Mouse (Mus musculus) ES-Bruce4 (cell line): ENCODE results near the gene Surf4. TPM values are rescaled to one million over a fixed set of nuclear protein-coding genes. Genes with fewer than 3 reads are reported as not detected.

ENCODE experiments used
- H3K27ac ChIP-seq: 2 replicates; pipeline ENCODE4 v1.5.1; 2012; ENCODE audit warnings: low read length, inconsistent platforms; ENCODE audit not compliant: insufficient read depth
- H3K27me3 ChIP-seq: 2 replicates; pipeline ENCODE4 v1.6.1; 2012; ENCODE audit warnings: mild to moderate bottlenecking, low read length, inconsistent platforms; ENCODE audit not compliant: control insufficient read depth, poor library complexity, insufficient read depth, severe bottlenecking
- H3K36me3 ChIP-seq: 2 replicates; pipeline ENCODE4 v1.6.1; 2012; ENCODE audit warnings: inconsistent platforms, mild to moderate bottlenecking, low read length, moderate library complexity; ENCODE audit not compliant: control insufficient read depth, poor library complexity, insufficient read depth, severe bottlenecking
- H3K4me1 ChIP-seq: one replicate; pipeline ENCODE4 v1.8.1; 2011; ENCODE audit warnings: low read length; ENCODE audit not compliant: control insufficient read depth, insufficient read depth
- H3K4me3 ChIP-seq: 2 replicates; pipeline ENCODE4 v1.5.1; 2011; ENCODE audit warnings: low read depth, mild to moderate bottlenecking, low read length
- H3K9ac ChIP-seq: 2 replicates; pipeline ENCODE4 v1.6.1; 2012; ENCODE audit warnings: low read depth, mild to moderate bottlenecking, inconsistent platforms; ENCODE audit not compliant: poor library complexity, severe bottlenecking
- H3K9me3 ChIP-seq: replicated peaks from 2 replicates; pipeline ENCODE4 v1.6.1; 2012; ENCODE audit warnings: mild to moderate bottlenecking, low read length, inconsistent platforms; ENCODE audit not compliant: control insufficient read depth, poor library complexity, insufficient read depth, severe bottlenecking
- CTCF ChIP-seq: IDR thresholded peaks from one replicate; pipeline ENCODE4 v1.8.1; 2011; ENCODE audit warnings: low read depth, low read length
- EP300 ChIP-seq: IDR thresholded peaks from 2 replicates; pipeline ENCODE4 v1.6.1; 2011; ENCODE audit warnings: low read depth, low read length; ENCODE audit not compliant: insufficient read depth
- POLR2A ChIP-seq: IDR thresholded peaks from one replicate; pipeline ENCODE4 v1.8.1; 2011; ENCODE audit warnings: low read length; ENCODE audit not compliant: insufficient read depth
- polyA plus RNA-seq: library from polyadenylated mRNA; stranded (reverse); fragments of >200 nt; gene quantifications from 2 replicates; pipeline ENCODE4 v1.2.4, GENCODE M21; 2011; ENCODE audit warnings: low read depth; ENCODE audit not compliant: missing spikeins, insufficient read depth, insufficient read length

Surf4 gene
- polyA plus RNA-seq, 1 experiment = 122 TPM

GRCm38 (mm10) chr2:26952866-26953265 lies 19.1 kb upstream of the Surf4 start:
- Histone ChIP-seq H3K27me3 (no peaks in the 10 kb centered on the region), H3K9me3 (no peaks in the 10 kb centered on the region), H3K27ac (no peak overlapping the region), H3K9ac (no peak overlapping the region), H3K4me3 (no peak overlapping the region), H3K4me1 (no peaks in the 10 kb centered on the region), H3K36me3 (peaks cover 29% of the 10 kb centered on the region)
- no peak for TF ChIP-seq CTCF
- TF ChIP-seq EP300 = no peak
- TF ChIP-seq POLR2A = no peak

- H3K27me3 ChIP-seq = no peaks in the 10 kb centered on the region
- TF ChIP-seq POLR2A (no peak), CTCF (no peak), EP300 (no peak)
- H3K36me3 ChIP-seq = peaks cover 23% of the 10 kb centered on the region
Observed at GRCm38 (mm10) chr2:26952193-26952592, 18.5 kb upstream of the Surf4 start.

GRCm38 (mm10) chr2:26951346-26951905 lies 17.7 kb upstream of the Surf4 start:
- Histone ChIP-seq H3K27ac (no peak overlapping the region), H3K4me1 (no peaks in the 10 kb centered on the region), H3K4me3 (no peak overlapping the region), H3K9me3 (no peaks in the 10 kb centered on the region), H3K27me3 (no peaks in the 10 kb centered on the region), H3K9ac (no peak overlapping the region), H3K36me3 (peaks cover 18% of the 10 kb centered on the region)
- TF ChIP-seq CTCF (no peak), EP300 (no peak), POLR2A (no peak)

More at GRCm38 (mm10) chr2:26952193-26952592, 18.5 kb upstream of the Surf4 start:
- Histone ChIP-seq H3K9ac (no peak overlapping the region), H3K9me3 (no peaks in the 10 kb centered on the region), H3K4me1 (no peaks in the 10 kb centered on the region), H3K27ac (no peak overlapping the region), H3K4me3 (no peak overlapping the region)

- Histone ChIP-seq H3K9me3 (no peaks in the 10 kb centered on the region), H3K4me1 (no peaks in the 10 kb centered on the region), H3K27ac (no peak overlapping the region), H3K27me3 (no peaks in the 10 kb centered on the region), H3K4me3 (no peak overlapping the region), H3K9ac (no peak overlapping the region), H3K36me3 (peaks cover 8% of the 10 kb centered on the region)
- TF ChIP-seq EP300 (no peak), CTCF (no peak), POLR2A (no peak)
Observed at GRCm38 (mm10) chr2:26950411-26950810, 16.7 kb upstream of the Surf4 start.

GRCm38 (mm10) chr2:26943253-26943652 lies 9.5 kb upstream of the Surf4 start:
- H3K4me1 ChIP-seq = no peaks in the 10 kb centered on the region
- H3K9ac ChIP-seq = no peak overlapping the region
- TF ChIP-seq CTCF = no peak
- TF ChIP-seq EP300 = no peak
- no peak for TF ChIP-seq POLR2A
- no peak overlapping the region for H3K4me3 ChIP-seq
- H3K9me3 ChIP-seq = no peaks in the 10 kb centered on the region
- H3K36me3 ChIP-seq = no peaks in the 10 kb centered on the region
- H3K27ac ChIP-seq = no peak overlapping the region
- no peaks in the 10 kb centered on the region for H3K27me3 ChIP-seq

- Histone ChIP-seq H3K4me3 (no peak overlapping the region), H3K9ac (no peak overlapping the region), H3K36me3 (no peaks in the 10 kb centered on the region), H3K27ac (no peak overlapping the region), H3K27me3 (no peaks in the 10 kb centered on the region), H3K4me1 (no peaks in the 10 kb centered on the region), H3K9me3 (no peaks in the 10 kb centered on the region)
- TF ChIP-seq POLR2A = no peak
- TF ChIP-seq EP300 = no peak
- no peak for TF ChIP-seq CTCF
Observed at GRCm38 (mm10) chr2:26941539-26941938, 7.8 kb upstream of the Surf4 start.
